Mouse (Mus musculus) embryo, embryonic 11.5 days (tissue): ENCODE measurements around the gene B3gnt9.
"Not testable (repeated sequence)": the region's sequence is repeated elsewhere in the genome, so short reads cannot be mapped to it uniquely, and the experiment has no call there.

Experiments used
- DNase-seq: peaks from one replicate; pipeline ENCODE4 v3.0.0-alpha.2; 2012; ENCODE audit warnings: low read depth, low spot score

B3gnt9 gene

DNA sequence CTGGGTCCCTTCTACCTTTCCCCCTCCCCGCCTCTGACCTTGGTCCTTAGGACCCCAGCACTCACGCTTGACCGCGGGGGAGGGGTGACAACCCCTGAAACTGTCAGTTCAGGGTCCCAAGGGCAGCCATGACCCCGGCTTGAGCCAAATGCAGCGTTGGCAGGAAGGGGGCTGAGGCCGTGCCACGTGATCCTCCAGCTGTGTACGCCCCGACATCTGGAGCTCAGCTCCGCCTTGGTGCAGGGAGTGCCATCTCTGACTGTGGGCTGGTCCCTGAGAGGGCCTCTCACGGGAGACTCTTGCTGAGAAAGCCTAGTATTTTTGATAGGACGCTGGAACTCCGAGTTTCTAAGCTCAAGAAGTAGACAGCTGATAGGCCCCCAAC, at the start of gene B3gnt9:
TSS of gene B3gnt9 (minus strand) at position 188 of the 385 bp plus-strand sequence.
- DNase-seq: no peak

DNA sequence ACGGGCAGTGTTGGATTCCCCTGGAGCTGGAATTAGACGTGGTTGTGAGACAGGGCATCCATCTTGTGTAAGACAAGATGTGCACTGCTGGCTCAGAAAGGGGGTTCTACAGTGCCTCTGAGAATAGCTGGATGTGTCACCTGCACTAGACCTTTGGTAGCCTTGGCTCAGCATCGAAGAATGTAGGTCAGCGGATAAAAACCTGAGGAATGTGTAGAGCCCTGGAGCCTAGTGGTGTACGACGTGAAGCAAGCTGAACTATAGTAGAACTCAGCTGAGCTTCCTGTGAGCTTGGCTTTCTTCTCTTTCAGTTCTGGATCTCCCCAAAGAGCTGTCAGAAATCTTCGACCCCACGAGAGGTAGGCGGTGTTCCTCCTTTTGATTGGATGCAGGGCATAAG, 48.9 kb upstream of the B3gnt9 start:
- no peak for DNase-seq

DNA sequence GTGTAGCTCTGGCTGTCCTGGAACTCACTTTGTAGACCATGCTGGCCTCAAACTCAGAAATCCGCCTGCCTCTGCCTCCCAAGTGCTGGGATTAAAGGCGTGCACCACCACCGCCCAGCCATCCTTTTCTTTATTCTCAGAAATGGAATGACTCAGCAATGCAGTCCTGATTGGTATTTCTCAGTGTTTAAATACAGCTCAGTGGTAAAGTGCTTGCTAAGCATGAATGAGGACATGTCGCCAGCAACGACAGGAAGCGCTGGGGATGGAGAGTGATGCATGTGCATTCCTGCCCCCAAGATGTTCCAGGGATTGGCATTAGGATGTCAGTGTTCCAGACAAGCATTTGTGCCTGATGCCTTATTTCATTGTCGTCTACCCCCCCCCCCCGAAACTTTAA, 48.4 kb upstream of the B3gnt9 start:
- no peak for DNase-seq

DNA sequence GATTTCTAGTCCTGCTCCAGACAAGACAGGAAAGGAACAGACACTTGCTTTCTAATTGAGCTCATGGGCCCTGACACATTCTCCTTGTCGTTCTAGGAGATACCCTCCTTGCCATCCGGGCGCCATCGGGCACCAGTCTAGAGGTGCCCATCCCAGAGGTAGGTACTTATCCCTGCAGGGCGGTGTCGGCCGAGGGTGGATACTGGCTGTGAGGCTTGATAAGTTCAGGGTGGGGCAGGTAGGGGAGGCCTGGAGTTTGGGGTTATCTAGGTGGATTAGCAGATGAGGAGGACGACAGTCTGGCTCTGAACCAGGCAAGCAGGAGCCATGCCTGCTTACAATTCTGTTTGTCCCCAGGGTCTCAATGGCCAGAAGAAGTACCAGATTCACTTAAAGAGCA, 45.0 kb upstream of the B3gnt9 start:
- DNase-seq: no peak

DNA sequence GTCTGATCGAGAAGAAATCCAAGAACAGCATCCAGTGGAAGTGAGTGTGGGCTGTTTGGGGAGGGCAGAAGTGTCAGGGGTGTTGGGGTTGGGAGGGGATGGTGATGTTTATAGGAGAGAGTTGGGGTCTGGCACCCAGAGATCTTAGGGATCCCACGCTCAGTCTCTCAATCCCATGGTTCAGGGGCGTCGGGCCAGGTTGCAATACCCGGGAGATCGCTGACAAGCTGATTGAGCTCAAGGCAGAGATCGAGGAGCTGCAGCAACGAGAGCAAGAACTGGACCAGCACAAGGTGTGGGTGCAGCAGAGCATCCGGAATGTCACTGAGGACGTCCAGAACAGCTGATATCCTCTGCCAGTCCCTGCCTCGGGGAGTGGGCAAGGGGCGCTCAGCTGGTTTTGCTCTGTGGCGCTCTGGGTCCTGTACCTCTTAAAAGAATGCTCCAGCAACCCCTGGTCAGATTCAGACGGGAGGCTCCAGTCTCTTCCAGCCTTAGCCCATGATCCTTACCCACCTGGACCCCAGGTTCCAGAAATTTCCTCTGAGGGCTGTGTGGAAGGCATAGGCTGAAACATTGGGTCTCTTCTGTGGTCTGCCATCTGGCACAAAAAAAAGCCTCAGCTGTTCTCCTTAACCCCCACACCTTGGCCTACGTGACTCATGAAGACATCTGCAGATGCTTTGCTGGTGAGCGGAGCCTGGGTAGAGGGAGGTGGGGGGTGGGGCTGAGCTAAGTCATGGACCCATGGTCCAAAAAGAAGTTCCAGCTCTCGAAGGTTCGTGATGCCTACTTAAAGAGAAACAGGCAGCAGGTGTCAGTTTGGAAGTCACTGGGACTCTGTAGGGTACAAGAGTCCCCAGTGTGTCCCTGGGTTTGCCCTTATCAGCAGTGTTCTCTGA, 43.6 kb upstream of the B3gnt9 start:
- no peak for DNase-seq

DNA sequence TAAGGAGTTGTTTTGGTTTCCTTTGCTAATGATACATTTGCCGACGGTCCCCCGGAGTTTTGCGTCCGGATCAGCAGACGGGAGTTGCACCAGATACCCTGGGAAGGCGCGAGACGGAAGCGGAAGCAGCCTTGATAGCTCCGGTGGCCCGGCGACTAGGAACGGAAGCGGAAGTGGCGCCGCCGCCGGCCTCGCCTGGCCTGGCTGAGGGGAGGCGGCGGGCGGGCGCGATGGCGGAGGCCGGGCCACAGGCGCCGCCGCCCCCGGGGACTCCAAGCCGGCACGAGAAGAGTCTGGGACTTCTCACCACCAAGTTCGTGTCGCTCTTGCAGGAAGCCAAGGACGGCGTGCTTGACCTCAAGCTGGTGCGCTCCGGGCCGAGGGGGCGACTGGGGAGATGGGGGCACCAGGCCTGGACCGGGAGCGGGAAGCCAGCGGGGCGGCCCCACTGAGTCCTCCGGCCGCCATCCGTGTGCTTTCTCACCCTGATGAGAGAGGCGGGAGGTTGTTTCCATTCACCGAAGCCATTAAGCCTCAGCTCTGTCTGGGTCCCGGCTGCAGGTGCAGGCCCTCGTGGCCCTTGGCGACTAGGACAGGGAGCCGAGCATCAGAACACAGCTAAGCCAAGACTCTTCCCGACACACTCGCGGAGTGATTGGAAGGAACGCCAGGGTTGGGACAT, 42.7 kb upstream of the B3gnt9 start, which contains the start of gene E2f4:
TSS of gene E2f4 (plus strand) at position 153 of the 682 bp plus-strand sequence.
- peak; percentile 81 for DNase-seq

DNA sequence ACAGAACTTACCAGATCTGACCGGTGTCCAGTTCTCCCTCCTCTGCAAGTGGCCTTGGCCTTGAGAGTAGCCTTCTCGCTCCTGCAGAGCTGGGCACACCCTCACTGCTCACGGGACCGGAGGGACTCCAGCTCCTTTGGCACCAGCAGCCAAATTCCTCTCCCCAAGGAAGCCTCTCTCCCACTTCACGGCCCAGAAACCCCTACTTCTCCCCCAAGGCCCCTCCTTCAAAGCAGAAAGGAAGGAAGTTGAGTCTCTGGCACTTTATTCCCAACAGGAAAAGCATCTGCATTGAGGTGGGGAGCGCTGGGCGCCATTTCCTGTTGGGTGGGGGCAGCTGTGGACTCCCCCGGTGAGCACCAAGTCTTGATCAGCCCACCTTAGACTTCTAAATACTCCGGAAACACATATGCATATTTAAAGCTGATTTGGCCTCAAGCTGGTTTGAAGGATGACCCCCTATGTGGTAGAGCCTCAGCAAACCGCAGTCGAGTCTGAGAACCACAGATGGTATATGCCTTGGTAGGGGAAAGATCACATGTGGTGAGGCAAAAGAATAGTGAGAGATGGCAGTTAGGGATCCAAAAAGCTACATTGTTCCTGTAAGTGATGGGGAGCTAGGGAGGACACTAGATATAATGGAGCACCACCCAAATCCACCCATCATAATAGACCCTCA, 41.1 kb upstream of the B3gnt9 start, which contains the start of gene Exoc3l:
TSS of gene Exoc3l (minus strand) at position 207 of the 679 bp plus-strand sequence.
- no peak for DNase-seq

DNA sequence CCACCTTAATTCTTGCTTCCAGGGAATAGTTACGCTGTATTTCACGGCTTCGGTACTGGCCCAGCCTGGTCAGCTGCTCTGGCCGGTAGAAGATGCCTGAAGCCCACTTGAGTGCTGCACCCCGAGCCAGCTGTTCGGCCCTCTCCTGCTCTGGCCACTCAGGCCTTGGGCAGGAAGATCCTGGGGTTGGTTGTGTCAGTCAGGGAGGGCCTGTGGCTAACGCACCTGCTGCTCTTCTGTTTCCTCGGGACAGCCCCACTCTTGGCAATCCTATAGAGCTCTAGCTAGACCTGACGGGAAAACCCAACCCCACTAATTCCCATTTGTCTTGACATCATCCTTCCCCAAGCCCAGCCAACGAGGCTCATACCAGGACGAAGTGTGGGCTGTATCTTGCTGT, 40.3 kb upstream of the B3gnt9 start:
- no peak for DNase-seq

DNA sequence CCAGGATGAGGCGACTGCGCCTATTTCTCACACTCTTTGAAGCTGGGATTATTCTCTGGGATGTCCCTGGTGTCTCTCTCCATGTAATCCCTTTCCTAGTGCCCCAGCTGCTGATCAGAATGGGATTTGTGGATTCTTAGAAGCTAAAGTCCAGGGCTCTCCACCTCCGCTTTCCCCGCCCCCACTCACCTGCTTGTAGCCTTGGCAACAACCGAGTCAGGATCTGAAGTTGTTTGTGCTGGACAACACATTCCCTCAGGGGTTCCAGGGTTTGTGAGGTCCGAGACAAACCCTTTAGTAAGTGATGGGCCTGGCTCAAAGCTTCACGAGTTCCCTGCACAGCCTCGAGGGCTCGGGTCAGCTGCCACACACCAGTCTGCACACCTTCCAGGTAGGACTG, 39.8 kb upstream of the B3gnt9 start:
- no peak for DNase-seq

DNA sequence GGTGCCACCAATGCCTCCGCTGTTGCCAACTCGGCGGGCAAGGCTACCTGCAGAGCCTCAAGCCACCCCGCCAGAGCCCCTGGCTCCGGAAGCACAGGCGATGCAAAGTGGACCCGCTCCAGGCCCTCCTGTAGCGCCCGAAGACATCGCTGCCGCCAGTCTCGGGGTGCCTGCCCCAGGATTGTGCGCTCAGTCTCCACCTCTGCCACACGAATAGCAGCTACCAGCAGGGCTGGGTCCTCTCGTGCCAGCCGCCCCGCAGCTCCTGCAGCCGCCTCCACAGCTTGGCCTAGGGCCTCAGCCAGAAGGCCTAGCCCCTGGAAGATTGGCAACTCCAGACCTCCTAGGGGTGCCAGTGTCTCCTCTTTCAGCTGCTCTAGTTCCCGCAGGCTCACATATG, 38.5 kb upstream of the B3gnt9 start:
- no peak for DNase-seq

DNA sequence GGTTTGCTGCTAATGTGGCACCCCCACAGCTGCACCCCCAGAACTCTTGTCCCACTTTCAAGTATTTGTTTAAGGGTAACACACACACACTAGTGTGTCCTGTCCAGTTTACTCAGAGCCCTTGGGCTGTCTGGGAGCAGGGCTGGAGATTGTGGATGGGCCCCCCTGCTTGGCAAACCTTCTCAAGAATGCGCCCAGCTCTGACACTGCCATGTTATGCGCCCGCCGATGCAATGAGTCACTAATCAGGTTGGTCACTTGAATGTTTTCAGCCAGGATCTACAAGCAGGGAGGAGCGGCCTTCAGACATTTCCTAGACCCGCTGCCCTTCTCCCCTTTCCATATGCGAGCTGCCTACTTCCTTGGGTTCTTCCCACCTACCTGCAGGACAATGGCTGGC, 37.5 kb upstream of the B3gnt9 start:
- no peak for DNase-seq

DNA sequence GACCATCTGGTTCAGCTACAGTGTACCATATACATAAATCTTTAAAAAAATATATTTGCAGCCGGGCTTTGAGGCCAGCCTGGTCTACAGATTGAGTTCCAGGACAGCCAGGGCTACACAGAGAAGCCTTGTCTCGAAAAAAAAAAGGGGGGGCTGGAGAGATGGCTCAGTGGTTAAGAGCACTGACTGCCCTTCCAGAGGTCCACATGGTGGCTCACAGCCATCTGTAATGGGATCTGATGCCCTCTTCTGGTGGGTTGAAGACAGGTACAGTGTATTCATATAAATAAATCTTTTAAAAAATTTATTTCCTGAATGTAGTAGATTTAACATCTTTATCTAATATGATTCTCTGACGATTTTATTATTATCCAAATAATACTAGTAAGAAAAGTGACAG, 36.8 kb upstream of the B3gnt9 start:
- not testable (repeated sequence) for DNase-seq

DNA sequence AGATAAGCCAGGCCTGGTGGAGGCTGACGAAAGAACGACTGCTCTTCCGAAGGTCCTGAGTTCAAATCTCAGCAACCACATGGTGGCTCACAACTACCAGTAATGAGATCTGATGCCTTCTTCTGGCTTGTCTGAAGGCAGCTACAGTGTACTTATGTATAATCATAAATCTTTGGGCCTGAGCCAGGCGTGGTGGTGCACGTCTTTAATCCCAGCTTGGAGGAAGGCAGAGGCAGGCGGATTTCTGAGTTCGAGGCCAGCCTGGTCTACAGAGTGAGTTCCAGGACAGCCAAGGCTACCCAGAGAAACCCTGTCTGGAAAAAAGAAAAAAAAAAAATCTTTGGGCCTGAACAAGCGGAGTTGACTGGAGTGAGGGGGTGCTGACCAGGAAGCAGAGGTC, 36.4 kb upstream of the B3gnt9 start:
- not testable (repeated sequence) for DNase-seq

DNA sequence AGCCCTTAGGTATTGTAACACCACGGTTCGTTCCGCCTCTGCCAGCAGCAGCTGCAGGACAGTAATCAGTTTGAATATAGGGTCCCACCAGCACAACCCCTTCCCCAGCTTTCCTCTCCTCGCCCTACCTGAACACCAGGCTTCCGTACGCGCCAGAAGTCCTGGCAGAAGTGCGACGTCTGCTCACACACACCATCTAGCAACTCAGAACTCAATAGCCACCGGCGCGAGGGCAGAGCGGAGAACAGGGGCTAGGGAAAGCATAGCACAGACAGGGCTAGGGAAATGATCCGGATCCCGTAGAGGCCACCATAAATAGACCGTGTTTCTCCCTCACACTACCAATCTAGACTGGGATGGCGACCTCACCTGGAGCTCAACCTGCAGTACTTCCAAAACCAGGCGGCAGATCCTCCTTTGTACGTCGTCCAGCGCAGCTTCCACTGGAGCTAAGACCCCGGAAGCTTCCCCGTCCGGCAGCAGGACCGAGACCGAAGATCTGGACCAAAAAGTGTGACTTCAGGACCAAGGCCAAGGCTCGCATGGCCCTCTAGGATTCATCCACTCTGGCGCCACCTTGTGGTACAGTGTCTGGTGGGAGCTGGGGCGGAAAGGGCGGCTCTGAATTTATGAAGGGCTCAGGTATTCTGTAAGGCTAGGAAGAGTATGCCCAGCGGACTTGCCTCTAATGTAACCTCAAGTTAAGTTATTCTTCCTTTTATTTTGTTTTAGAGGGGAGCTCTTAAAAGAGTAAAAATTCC, 35.8 kb upstream of the B3gnt9 start:
- DNase-seq: peak; percentile 87

DNA sequence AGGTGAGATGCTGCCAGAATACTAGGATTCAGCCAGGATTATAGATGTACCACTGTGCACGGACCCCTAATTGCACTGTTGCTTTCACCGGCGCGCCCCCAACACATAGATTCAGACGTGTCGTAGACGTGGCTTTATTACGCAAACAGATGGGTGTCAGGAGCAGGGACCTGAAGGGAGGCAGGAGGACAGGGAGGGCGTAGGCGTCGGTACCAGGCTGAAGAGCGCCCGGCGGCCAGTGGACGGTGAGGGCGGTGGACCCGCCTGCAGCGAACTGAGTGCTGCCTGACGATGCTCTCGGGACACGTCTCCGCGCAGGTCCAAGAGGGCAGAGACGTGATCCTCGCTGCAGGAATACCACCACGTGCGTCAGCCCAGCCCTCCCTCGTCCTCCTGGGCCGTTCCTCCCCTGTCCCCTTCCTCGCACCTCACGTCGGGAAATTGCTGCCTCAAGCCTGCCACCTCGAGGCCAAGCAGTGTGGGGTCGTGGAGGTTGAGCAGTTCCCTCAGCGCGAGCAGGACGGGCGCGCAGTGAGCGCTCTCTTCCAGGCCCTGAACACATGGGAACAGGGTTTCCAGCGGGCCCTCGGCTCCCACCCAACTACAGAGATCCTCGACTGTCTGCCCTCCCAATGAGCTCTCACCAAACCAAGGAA, 35.0 kb upstream of the B3gnt9 start, which contains the start of gene 4931428F04Rik:
TSS of gene 4931428F04Rik (minus strand) at position 60 of the 656 bp plus-strand sequence.
- no peak for DNase-seq

DNA sequence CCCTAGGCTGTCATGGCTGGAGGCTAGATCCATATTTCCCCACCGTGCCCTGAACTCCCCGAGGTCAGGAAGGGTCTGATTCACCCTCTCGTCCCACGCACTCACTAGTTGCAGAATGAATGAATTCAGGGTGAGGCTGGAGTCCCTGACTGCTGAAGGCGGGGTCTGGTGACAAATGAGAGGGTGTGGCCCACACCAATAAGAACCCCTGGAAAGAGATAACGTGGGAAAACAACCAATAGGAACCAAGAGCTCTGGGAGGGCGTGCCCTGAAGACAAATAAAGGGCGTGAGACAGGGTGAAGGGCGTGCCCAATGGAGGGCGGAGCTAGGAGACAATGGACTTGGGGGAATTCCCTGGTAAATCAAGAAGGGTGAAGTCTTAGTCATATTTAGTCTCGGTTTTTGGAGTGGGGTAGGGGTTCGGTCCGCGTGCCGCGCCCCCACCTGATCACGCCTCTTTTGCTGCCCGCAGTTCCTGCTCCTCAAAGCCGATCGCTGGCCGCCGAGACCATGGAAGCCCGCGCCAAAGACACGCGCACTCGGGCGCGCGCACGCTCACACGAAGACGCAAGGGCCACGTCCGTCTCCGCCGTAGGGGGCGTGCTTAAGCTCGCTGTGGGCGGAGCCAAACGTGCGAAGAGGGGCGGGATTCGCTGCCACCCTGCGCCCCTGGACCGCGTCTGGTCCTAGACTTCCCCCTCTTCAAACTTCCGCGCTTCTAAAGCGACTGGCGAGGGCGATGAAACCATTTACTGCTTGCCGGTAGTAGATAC, 34.2 kb upstream of the B3gnt9 start:
- peak; percentile 95 for DNase-seq

DNA sequence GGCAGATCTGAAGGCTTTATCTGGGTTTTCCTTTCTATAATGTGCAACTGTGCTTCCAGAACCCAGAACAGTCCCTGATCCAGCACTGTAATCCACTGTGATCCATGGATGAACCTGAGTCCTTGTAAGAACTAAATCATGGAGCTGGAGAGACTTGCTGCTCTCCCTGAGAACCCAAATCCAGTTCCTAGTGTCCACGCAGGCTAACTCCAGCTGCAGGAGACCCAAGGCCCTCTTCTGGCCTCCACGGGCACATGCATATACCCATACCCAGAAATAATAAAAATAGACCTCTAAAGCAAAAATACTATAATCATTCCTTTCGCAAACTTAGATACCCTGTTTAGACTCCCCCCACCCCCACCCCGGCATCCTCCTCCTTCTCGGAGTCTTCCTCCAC, 33.3 kb upstream of the B3gnt9 start:
- DNase-seq: no peak

DNA sequence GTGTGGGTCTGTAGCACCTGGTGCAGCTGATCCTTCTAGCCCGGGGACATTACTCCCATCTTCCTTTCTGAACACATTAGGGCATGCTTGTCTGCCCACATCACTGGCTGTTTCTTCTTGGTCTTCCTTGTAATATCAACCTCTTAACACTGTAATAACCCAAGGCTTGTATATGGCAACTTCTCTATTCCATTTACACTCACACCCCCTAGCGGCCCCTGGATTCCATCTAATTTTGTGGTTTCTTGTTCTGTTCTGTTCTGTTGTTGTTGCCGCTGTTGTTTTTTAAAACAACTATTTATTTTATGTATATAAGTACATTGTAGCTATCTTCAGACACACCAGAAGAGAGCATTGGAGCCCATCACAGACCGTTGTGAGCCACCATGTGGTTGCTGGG, 32.0 kb upstream of the B3gnt9 start:
- DNase-seq: no peak

DNA sequence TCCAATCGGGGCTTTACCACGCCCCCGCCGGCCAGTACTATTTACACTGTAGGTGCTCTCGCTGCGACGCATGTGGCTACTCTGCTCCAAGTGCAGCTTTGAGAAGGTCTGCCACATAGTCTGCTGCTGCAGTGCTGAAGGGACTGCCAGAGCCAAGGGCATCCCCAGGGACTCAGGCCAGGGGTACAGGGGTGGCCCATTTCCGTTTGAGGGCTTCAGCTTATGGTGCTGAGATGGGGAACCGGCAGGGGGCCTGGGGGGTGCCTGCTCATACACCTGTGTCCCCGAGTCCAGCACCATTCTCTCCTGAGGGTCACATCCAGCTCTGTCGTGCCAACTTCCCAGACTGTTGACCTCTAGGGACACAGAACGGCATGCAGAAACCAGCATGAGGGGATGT, 30.6 kb upstream of the B3gnt9 start:
- DNase-seq: no peak

DNA sequence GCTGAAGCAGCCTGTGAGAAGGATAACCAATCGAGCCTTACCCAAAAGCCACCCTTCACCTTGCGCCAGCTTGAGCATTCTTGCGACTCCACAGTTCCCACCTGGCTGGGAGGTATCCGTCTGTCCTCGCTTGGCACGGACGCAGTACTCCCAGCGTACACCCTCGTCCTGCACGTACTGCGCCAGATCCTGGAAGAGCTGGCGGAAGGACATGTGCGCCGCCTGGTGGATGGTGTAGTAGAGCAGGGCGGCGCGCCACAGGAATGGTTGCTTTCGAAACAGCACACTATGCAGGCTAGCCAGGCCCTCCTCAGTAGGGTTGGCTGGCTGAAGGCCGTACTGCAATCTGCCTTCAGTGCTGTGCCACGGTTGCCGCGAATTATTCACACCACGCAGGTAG, 28.1 kb upstream of the B3gnt9 start:
- no peak for DNase-seq
